Mouse (Mus musculus) CD4-positive, CD25-positive, alpha-beta regulatory T cell, adult 4 months (primary cell): ENCODE results near the gene Mbd4. TPM values are rescaled to one million over a fixed set of nuclear protein-coding genes. Genes with fewer than 3 reads are reported as not detected.

Source experiments
- ATAC-seq: one replicate; pipeline ENCODE4 v1.8.0; 2017
- polyA plus RNA-seq, 2 experiments: library from polyadenylated mRNA; unstranded; fragments of 100-300 nt; shearing (Covaris generic); gene quantifications; one replicate each; pipeline ENCODE4 v1.2.1; 2017

Mbd4 gene
- polyA plus RNA-seq, 2 experiments from 2014 or later: 9.8 to 14.9 TPM

- ATAC-seq: peak; percentile 4
Measured at GRCm38 (mm10) chr6:115808196-115808487, 45.0 kb downstream of the Mbd4 start.

- ATAC-seq: no peak
Measured at GRCm38 (mm10) chr6:115807464-115808195, 45.5 kb downstream of the Mbd4 start.

GRCm38 (mm10) chr6:115804432-115805192, 48.6 kb downstream of the Mbd4 start:
- no peak for ATAC-seq

GRCm38 (mm10) chr6:115803541-115804382, 49.4 kb downstream of the Mbd4 start:
- ATAC-seq: peak; percentile 44

- no peak for ATAC-seq
Measured at GRCm38 (mm10) chr6:115801811-115802210, 51.4 kb downstream of the Mbd4 start.

GRCm38 (mm10) chr6:115792691-115793215, 60.4 kb downstream of the Mbd4 start:
- peak; percentile 79 for ATAC-seq

GRCm38 (mm10) chr6:115791842-115792686, 61.1 kb downstream of the Mbd4 start:
- peak; percentile 57 for ATAC-seq

GRCm38 (mm10) chr6:115791016-115791415, 62.2 kb downstream of the Mbd4 start:
- ATAC-seq: no peak

Other genes starting within 250 kb of the Mbd4 start
- gene Raf1, start 176.7 kb downstream of the Mbd4 start, polyA plus RNA-seq: 10 to 100 TPM; 46.4 to 51.6 TPM
- not detected for gene Tmem40, start 91.0 kb downstream of the Mbd4 start, polyA plus RNA-seq
- gene Cand2, start 78.8 kb downstream of the Mbd4 start, polyA plus RNA-seq: 1 to 10 TPM; 3.7 to 4.5 TPM
- 1,000 to 10,000 TPM; 6,591 to 8,533 TPM for gene Rpl32, start 44.6 kb downstream of the Mbd4 start, polyA plus RNA-seq
- under 1 TPM in 1 of 2 experiments, not detected in 1; 0.20 TPM for gene Efcab12, start 15.0 kb downstream of the Mbd4 start, polyA plus RNA-seq
- gene Ift122, start 99 bp upstream of the Mbd4 start, polyA plus RNA-seq: 1 to 10 TPM; 1.7 to 5.1 TPM
- not detected for gene Rho, start 78.4 kb upstream of the Mbd4 start, polyA plus RNA-seq
- gene H1foo, start 91.6 kb upstream of the Mbd4 start, polyA plus RNA-seq: not detected
- 1 to 10 TPM; 4.7 to 6.2 TPM for gene Plxnd1, start 141.6 kb upstream of the Mbd4 start, polyA plus RNA-seq